Mouse (Mus musculus) heart, postnatal 14 days (tissue): ENCODE measurements around the gene Ccnd2. TPM values are rescaled to one million over a fixed set of nuclear protein-coding genes. Genes with fewer than 3 reads are reported as not detected.
A peak's percentile ranks its signal among the peaks of the same experiment; 100 is the strongest.

ENCODE experiments used
- DNase-seq, 2 experiments: peaks; one replicate each; pipeline ENCODE4 v3.0.0; 2021 to 2022
- intact Hi-C: fragments of 180-260 bp; cut with DNase I; formaldehyde crosslinking; loops from one replicate; pipeline ENCODE4 v1.15.1; 2025
- total RNA-seq, 2 experiments: library from RNA; stranded (reverse); gene quantifications; 2 replicates each; pipeline ENCODE4 v1.2.3; 2021

Gene Ccnd2
- total RNA-seq, 2 experiments from 2014 or later = 167 to 186 TPM

DNA sequence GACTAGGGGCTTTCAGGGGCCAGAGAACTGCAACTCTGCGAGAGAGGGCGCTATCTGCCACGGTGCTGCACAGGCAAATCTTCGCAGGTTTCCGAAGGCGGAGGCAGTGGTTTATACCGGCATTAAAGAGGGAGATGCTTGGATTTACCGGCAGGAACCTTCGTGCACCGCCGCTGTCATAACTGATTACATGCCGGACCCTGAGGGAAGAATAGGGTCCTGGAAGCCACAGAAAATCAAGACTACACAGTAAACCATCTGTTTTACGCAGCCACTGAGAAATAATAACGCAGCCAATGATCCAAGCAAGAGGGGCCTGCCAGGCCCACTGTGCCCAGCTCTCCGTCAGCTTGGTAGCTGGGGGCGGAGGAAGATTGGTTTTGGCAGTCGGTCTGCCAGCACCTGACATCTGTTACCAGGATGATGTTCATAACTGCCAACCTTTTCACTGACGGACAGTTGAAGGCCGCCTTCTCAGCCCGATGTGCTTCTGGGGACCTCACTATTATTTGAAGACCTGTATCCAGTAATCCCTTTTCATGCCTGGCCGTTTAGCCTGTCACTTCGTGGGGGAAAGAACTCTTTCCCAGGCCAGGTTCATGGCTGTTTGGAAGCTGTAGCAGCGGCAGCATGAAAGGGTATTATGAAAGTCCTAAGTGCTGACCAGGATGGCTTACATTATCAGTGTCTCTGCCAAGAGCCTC is 37.1 kb downstream of the Ccnd2 start:
- DNase-seq = no peak
- intact Hi-C loops = no loop called here

GRCm38 (mm10) chr6:127109402-127109930 is 42.5 kb downstream of the Ccnd2 start, which contains the start of gene Tigar:
Tigar (minus strand) TSS chr6:127109557.
- peak; percentile 90 to 93 for DNase-seq
- intact Hi-C loops = loop anchor here (5.0 to 10.0 kb wide), 2 partner anchors 162 to 265 kb away; partner anchors contain the start of gene Ndufa9

GRCm38 (mm10) chr6:127108368-127109060 is 43.5 kb downstream of the Ccnd2 start:
- no peak for DNase-seq
- intact Hi-C loops = loop anchor here (5.0 to 10.0 kb wide), 2 partner anchors 161 to 264 kb away; partner anchors contain the start of gene Ndufa9

DNA sequence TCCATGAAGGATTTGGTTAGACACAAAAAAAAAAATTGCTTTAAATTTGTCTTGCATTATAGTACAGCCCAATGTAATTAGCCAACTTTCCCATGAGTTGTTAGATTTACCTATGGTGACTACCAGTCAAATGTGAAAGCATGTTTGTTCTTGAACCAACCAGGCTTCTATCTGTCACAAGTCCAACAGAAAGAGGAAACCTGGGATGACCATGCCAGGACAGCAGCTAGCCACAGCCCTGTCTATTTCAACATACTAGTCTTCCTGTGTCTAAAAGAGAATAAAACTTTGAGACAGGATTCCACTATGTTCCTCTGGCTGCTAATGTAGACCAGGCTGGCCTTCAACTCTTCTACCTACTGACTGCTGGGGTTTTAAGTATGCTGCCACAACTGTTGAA is 44.6 kb downstream of the Ccnd2 start:
- no peak for DNase-seq
- intact Hi-C loops = loop anchor here (5.0 to 10.0 kb wide), 2 partner anchors 160 to 263 kb away; partner anchors contain the start of gene Ndufa9

DNA sequence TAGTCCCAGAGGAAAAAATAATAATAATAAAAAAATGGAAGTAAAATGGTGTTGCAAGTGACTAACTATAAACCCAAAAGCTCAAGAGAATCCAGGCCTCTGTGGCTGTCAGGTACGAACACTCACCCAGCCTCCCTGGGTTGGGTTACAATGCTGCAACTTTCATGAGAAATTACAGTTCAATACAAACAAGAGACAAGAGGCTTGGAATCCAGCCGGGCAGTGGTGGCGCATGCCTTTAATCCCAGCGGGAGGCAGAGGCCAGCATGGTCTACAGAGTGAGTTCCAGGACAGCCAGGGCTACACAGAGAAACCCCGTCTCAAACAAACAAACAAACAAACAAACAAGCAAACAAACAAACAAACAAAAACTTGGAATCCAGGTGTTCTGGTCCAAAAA is 45.3 kb downstream of the Ccnd2 start:
- DNase-seq = peak in 1 of 2 experiments; percentile 17
- intact Hi-C loops = loop anchor here (5.0 to 10.0 kb wide), 2 partner anchors 159 to 262 kb away; partner anchors contain the start of gene Ndufa9

DNA sequence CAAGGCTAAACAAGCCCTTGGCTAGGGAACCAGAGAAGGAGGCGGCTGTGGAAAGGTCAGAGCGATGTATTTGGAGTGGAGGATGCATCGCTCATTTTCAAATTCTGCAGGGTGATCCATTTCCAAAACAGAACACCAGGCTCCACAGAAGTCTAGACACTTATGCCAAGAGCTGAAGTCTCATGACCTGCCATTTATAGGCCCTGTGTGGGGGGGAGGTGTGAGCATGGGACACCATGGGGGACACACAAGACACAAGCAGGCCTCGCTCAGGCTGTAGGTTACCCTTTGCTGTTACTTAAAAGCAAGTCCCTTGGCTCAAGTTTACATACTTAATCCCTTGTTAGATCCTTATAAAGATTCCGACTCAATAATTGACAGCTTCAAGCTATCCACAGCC is 45.8 kb downstream of the Ccnd2 start:
- intact Hi-C loops = loop anchor here (5.0 to 10.0 kb wide), 2 partner anchors 159 to 261 kb away; partner anchors contain the start of gene Ndufa9

GRCm38 (mm10) chr6:127105107-127105506 is 46.9 kb downstream of the Ccnd2 start:
- peak; percentile 22 to 51 for DNase-seq
- intact Hi-C loops = loop anchor here (5.0 to 10.0 kb wide), 2 partner anchors 158 to 260 kb away; partner anchors contain the start of gene Ndufa9

More for the DNA sequence above, 45.8 kb downstream of the Ccnd2 start:
- DNase-seq = peak; percentile 32 to 42

- intact Hi-C loops = loop anchor here (5.0 to 10.0 kb wide), 3 partner anchors 147 to 260 kb away; partner anchors contain the start of gene Ndufa9
- DNase-seq = no peak
Measured at GRCm38 (mm10) chr6:127104396-127105029, 47.5 kb downstream of the Ccnd2 start.

- intact Hi-C loops = loop anchor here (5.0 to 10.0 kb wide), 2 partner anchors 146 to 259 kb away; partner anchors contain the start of gene Ndufa9
- DNase-seq = no peak
Measured at GRCm38 (mm10) chr6:127103506-127104275, 48.3 kb downstream of the Ccnd2 start.

DNA sequence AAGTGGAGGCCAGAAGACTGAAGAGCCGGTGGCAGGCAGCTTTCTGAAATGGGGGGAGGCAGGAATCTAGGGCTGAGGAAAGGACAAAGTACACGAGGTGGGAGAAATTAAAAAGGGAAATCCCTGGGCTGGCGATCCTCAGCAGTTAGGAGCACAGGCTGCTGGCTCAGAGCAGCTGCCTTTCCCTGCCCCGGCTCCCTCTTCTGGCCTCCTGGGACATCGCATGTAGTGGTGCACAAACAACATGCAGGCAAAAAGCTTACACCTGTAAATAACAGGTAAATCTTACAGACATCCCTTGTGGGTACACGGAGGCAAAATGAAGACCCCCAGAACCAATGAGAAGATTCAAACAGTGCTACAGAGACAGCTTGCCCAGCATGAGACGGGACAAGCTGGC is 57.4 kb downstream of the Ccnd2 start:
- intact Hi-C loops = no loop called here
- peak; percentile 11 to 24 for DNase-seq

DNA sequence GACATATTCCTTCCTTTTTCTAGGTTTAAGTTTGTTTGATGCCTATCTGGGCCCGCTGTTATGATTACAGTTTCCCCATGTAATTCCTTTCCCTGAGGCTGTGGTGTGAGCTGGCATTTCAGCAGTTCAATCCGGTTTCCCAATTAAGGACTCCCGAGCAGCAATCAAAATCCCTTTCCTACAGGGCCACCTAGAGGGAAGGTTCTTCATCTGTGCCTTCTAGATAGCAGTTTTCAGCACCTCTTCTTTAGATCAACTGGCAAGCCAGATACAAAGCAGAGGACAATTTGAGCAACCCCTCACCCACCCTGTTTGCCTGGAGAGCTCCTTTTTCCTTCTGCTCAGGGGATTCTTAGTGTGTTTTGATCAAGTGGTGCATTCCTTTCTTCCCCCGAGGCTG is 65.3 kb downstream of the Ccnd2 start:
- intact Hi-C loops = loop anchor here (1.0 kb wide), 1 partner anchor 131 kb away; no protein-coding TSS in a partner anchor
- DNase-seq = peak; percentile 27 to 69

- intact Hi-C loops = no loop called here
- DNase-seq = no peak
Measured at GRCm38 (mm10) chr6:127081820-127082219, 70.2 kb downstream of the Ccnd2 start.

- DNase-seq = peak; percentile 38 to 42
- intact Hi-C loops = no loop called here
Measured at GRCm38 (mm10) chr6:127079867-127080731, 71.9 kb downstream of the Ccnd2 start.

Other genes with a start within 250 kb of the Ccnd2 start
- gene Dyrk4, start 230.4 kb downstream of the Ccnd2 start, total RNA-seq = not detected
- 1 to 10 TPM; 3.7 to 4.2 TPM for gene Rad51ap1, start 212.6 kb downstream of the Ccnd2 start, total RNA-seq
- gene D6Wsu163e, start 212.2 kb downstream of the Ccnd2 start, total RNA-seq = 10 to 100 TPM; 12.2 to 14.3 TPM
- under 1 TPM; 0.05 to 0.12 TPM for gene Fgf6, start 136.6 kb downstream of the Ccnd2 start, total RNA-seq
- not detected for gene Fgf23, start 79.3 kb downstream of the Ccnd2 start, total RNA-seq
- 10 to 100 TPM; 38.0 to 44.5 TPM for gene Tigar, start 42.6 kb downstream of the Ccnd2 start, total RNA-seq